Mouse (Mus musculus): ENCODE results near the gene Pts. TPM values are rescaled to one million over a fixed set of nuclear protein-coding genes. Genes with fewer than 3 reads are reported as not detected.

Pts gene
- total RNA-seq, 2 experiments from 2014 or later = 46.7 to 48.0 TPM

Other genes with a start within 250 kb of the Pts start
- gene Rpl10-ps3, start 183.8 kb downstream of the Pts start, total RNA-seq (2021) = 100 to 1,000 TPM; 374 to 412 TPM
- not detected for gene Plet1, start 34.2 kb downstream of the Pts start, total RNA-seq (2021)
- 10 to 100 TPM; 18.5 to 19.1 TPM for gene Il18, start 26.1 kb upstream of the Pts start, total RNA-seq (2021)
- 1 to 10 TPM; 1.6 to 1.8 TPM for gene Bco2, start 26.5 kb upstream of the Pts start, total RNA-seq (2021)
- not detected for gene Tex12, start 32.6 kb upstream of the Pts start, total RNA-seq (2021)
- 100 to 1,000 TPM; 145 to 154 TPM for gene Sdhd, start 75.1 kb upstream of the Pts start, total RNA-seq (2021)
- 100 to 1,000 TPM; 215 to 230 TPM for gene Timm8b, start 75.2 kb upstream of the Pts start, total RNA-seq (2021)
- gene Pih1d2, start 88.6 kb upstream of the Pts start, total RNA-seq (2021) = 1 to 10 TPM; 1.4 to 2.1 TPM
- gene Nkapd1, start 88.7 kb upstream of the Pts start, total RNA-seq (2021) = 10 to 100 TPM; 28.9 to 30.3 TPM
- 100 to 1,000 TPM; 121 to 129 TPM for gene Dlat, start 131.1 kb upstream of the Pts start, total RNA-seq (2021)
- 10 to 100 TPM; 75.0 to 76.6 TPM for gene Dixdc1, start 210.8 kb upstream of the Pts start, total RNA-seq (2021)
- 1 to 10 TPM; 2.0 to 2.7 TPM for gene 2310030G06Rik, start 217.8 kb upstream of the Pts start, total RNA-seq (2021)
- 10 to 100 TPM; 67.6 to 87.4 TPM for gene Cryab, start 222.6 kb upstream of the Pts start, total RNA-seq (2021)
- 1 to 10 TPM; 1.7 to 2.2 TPM for gene Hspb2, start 223.6 kb upstream of the Pts start, total RNA-seq (2021)
- gene Fdxacb1, start 239.5 kb upstream of the Pts start, total RNA-seq (2021) = 1 to 10 TPM; 5.5 to 6.6 TPM
- 10 to 100 TPM; 36.2 to 38.7 TPM for gene Alg9, start 246.3 kb upstream of the Pts start, total RNA-seq (2021)
- 10 to 100 TPM; 27.0 to 28.7 TPM for gene 1110032A03Rik, start 246.8 kb upstream of the Pts start, total RNA-seq (2021)

Data from left cerebral cortex, postnatal 10 days (tissue).